Mouse (Mus musculus) liver, embryonic 11.5 days (tissue): ENCODE measurements at regions not wholly inside any gene's neighbourhood (a gene's known extent, or its start where the extent isn't known, plus 50 kb on each side); places are given as distances from the start of the nearest gene placed in this dataset.

Source experiments
- ATAC-seq: fragments of 200-750 bp; cut with Nextera tagmentation; replicated peaks from 2 replicates; pipeline ENCODE4 v1.8.0; 2017; ENCODE audit warnings: moderate number of reproducible peaks, mild to moderate bottlenecking, moderate TSS enrichment, moderate library complexity; ENCODE audit not compliant: low FRiP score
- DNase-seq: peaks from one replicate; pipeline ENCODE4 v3.0.0-alpha.2; 2017; ENCODE audit warnings: low spot score
- H3K27ac ChIP-seq: fragments of 300-500 bp; sonication (generic); 2 replicates; pipeline ENCODE4 v1.5.1; 2014; ENCODE audit warnings: mild to moderate bottlenecking, low read depth, low read length, control low read depth
- H3K27me3 ChIP-seq: fragments of 300-500 bp; sonication (generic); replicated peaks from 2 replicates; pipeline ENCODE4 v1.6.1; 2014; ENCODE audit warnings: low read length, mixed read lengths; ENCODE audit not compliant: control insufficient read depth, insufficient read depth
- H3K36me3 ChIP-seq: fragments of 300-500 bp; sonication (generic); 2 replicates; pipeline ENCODE4 v1.6.1; 2014; ENCODE audit warnings: mild to moderate bottlenecking, low read length, moderate library complexity, mixed read lengths; ENCODE audit not compliant: control insufficient read depth, insufficient read depth
- H3K4me1 ChIP-seq: fragments of 300-500 bp; sonication (generic); replicated peaks from 2 replicates; pipeline ENCODE4 v1.6.1; 2014; ENCODE audit warnings: low read length, mixed read lengths; ENCODE audit not compliant: control insufficient read depth, insufficient read depth
- H3K4me2 ChIP-seq: fragments of 300-500 bp; sonication (generic); 2 replicates; pipeline ENCODE4 v1.6.1; 2014; ENCODE audit warnings: mild to moderate bottlenecking, control low read depth, moderate library complexity
- H3K4me3 ChIP-seq: fragments of 300-500 bp; sonication (generic); 2 replicates; pipeline ENCODE4 v1.5.1; 2014; ENCODE audit warnings: low read depth, low read length, control low read depth
- H3K9ac ChIP-seq: fragments of 300-500 bp; sonication (generic); 2 replicates; pipeline ENCODE4 v1.6.1; 2014; ENCODE audit warnings: low read depth, low read length, control low read depth
- H3K9me3 ChIP-seq: fragments of 300-500 bp; sonication (generic); 2 replicates; pipeline ENCODE4 v1.6.1; 2016; ENCODE audit warnings: low read length, inconsistent platforms, mixed read lengths; ENCODE audit not compliant: control insufficient read depth
- WGBS: fragments of 180-500 bp; shearing (Covaris S2); extraction: QIAGEN DNeasy Blood & Tissue Kit; methylation state at CpG from one replicate; pipeline ENCODE4 v1.1.7; 2014; 5-methylcytosine and 5-hydroxymethylcytosine counted together

GRCm38 (mm10) chr1:98268853-98269252, 152.1 kb upstream of the Slco6d1 start:
- no peak for ATAC-seq
- H3K4me2 ChIP-seq = no peak overlapping the region
- WGBS = 80% methylated on average over 2 of the region's 2 CpGs
- no peak for DNase-seq
- H3K4me3 ChIP-seq = no peak overlapping the region
- no peaks in the 10 kb centered on the region for H3K4me1 ChIP-seq
- no peaks in the 10 kb centered on the region for H3K9me3 ChIP-seq
- no peaks in the 10 kb centered on the region for H3K27me3 ChIP-seq
- H3K9ac ChIP-seq = no peak overlapping the region
- H3K27ac ChIP-seq = no peak overlapping the region
- no peaks in the 10 kb centered on the region for H3K36me3 ChIP-seq

DNA sequence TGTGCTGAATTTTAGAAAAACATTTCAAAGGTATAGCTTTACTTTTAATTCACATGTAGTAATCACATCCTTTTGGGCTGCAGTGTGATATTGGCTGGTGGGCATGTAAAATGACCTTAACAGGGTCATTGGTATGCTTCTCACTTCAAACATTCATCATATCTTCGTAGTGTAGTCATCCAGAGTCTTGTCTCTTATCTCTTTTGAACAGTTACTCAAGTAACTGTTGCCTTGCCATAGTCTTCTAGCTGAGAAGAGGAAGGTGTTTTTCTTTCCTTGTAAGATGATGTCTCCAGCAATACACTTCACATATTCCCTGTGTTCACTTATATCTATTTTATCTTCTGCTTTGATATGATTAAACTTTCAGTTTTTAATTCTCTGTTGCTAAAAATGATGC, 150.7 kb upstream of the Slco6d1 start:
- Histone ChIP-seq H3K27me3 (no peaks in the 10 kb centered on the region), H3K9ac (no peak overlapping the region), H3K4me3 (no peak overlapping the region), H3K36me3 (no peaks in the 10 kb centered on the region), H3K4me1 (no peaks in the 10 kb centered on the region), H3K9me3 (no peaks in the 10 kb centered on the region), H3K4me2 (no peak overlapping the region), H3K27ac (no peak overlapping the region)
- no peak for ATAC-seq
- 58% methylated on average over 1 of the region's 1 CpGs for WGBS
- no peak for DNase-seq

GRCm38 (mm10) chr1:98273966-98274616, 146.8 kb upstream of the Slco6d1 start:
- Histone ChIP-seq H3K36me3 (no peaks in the 10 kb centered on the region), H3K4me3 (no peak overlapping the region), H3K4me1 (no peaks in the 10 kb centered on the region), H3K9me3 (no peaks in the 10 kb centered on the region), H3K9ac (no peak overlapping the region), H3K4me2 (no peak overlapping the region), H3K27me3 (no peaks in the 10 kb centered on the region), H3K27ac (no peak overlapping the region)
- ATAC-seq = no peak
- 46% methylated on average over 6 of the region's 6 CpGs for WGBS
- no peak for DNase-seq

- Histone ChIP-seq H3K9me3 (no peaks in the 10 kb centered on the region), H3K4me3 (no peak overlapping the region), H3K27ac (no peak overlapping the region), H3K9ac (no peak overlapping the region), H3K4me1 (no peaks in the 10 kb centered on the region), H3K36me3 (no peaks in the 10 kb centered on the region), H3K27me3 (no peaks in the 10 kb centered on the region), H3K4me2 (no peak overlapping the region)
- WGBS = 71% methylated on average over 1 of the region's 1 CpGs
- ATAC-seq (no peak), DNase-seq (no peak)
These were observed 145.4 kb upstream of the Slco6d1 start for GRCm38 (mm10) chr1:98275524-98275923.

DNA sequence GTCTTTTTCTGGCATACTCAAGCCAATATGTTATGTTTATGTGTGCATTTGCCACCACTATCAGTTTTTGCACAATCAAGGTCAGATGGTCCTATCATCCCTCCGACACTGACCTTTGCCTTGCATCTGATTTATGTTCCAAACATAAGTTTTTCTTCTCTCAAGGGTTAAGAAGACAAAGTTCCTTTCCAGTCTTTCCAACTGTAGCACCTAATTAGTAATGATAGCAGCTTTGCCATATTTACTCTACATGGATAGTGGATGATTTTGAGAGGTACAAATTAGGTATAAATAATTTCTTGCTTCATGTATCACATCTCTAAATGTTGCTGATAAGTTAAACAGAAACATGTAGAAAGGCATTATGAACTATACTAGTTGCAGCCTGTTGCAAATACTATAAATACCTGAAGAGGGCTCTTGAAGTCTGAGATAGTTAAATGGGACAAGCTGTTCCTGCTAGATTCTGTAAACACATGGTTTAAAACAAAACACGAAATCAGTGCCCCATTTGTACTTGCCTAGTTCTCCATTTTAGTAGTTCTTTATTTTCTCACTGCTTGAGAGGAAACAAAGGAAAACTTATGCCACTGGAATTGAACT, 141.4 kb upstream of the Slco6d1 start:
- no peak for DNase-seq
- no peaks in the 10 kb centered on the region for H3K36me3 ChIP-seq
- no peak overlapping the region for H3K27ac ChIP-seq
- H3K4me1 ChIP-seq = no peaks in the 10 kb centered on the region
- ATAC-seq = no peak
- H3K9me3 ChIP-seq = no peaks in the 10 kb centered on the region
- no peak overlapping the region for H3K4me2 ChIP-seq
- no peak overlapping the region for H3K4me3 ChIP-seq
- H3K27me3 ChIP-seq = no peaks in the 10 kb centered on the region
- no peak overlapping the region for H3K9ac ChIP-seq
- 62% methylated on average over 2 of the region's 2 CpGs for WGBS

- Histone ChIP-seq H3K9ac (no peak overlapping the region), H3K36me3 (no peaks in the 10 kb centered on the region), H3K27me3 (no peaks in the 10 kb centered on the region), H3K4me2 (no peak overlapping the region), H3K4me3 (no peak overlapping the region), H3K4me1 (no peaks in the 10 kb centered on the region), H3K27ac (no peak overlapping the region), H3K9me3 (no peaks in the 10 kb centered on the region)
- WGBS = 64% methylated on average over 9 of the region's 9 CpGs
- DNase-seq (no peak), ATAC-seq (no peak)
These were observed 140.5 kb upstream of the Slco6d1 start for GRCm38 (mm10) chr1:98280263-98281052.

DNA sequence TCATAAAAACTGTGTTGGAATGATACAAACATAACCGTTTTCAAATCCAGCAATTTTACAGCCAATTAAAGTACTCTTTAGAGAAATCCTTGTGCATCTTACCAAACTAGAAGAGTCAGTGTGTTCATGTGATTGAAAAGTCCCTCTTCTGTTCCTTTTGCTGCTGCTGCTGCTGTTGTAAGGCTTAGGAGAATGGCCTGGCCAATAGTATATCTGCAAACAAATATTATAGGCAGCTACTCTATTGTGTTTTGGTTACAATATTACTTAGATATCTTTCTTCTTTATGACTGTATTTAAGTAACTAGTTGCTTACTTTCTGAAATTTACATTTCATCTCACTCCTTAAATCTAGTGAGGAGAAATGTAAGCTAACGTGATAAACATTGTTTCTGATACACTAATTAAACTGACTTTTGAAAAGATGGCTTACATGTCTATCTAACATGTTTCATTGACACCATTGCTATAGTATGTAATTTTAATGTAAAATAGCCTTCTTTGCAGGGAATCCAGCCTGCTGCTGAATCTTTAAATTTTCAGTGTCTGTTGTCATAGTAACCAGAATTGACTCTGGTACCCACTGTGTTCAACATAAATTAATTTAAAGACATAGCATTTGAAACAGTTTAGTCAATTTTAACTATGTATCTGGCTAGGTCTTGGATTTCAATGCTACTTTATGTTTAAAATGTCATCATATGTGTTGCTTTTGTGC, 139.7 kb upstream of the Slco6d1 start:
- no peak overlapping the region for H3K9ac ChIP-seq
- no peaks in the 10 kb centered on the region for H3K27me3 ChIP-seq
- H3K9me3 ChIP-seq = no peaks in the 10 kb centered on the region
- DNase-seq (no peak), ATAC-seq (no peak)
- H3K4me3 ChIP-seq = no peak overlapping the region
- H3K27ac ChIP-seq = no peak overlapping the region
- H3K4me2 ChIP-seq = no peak overlapping the region
- WGBS = 74% methylated on average over 2 of the region's 2 CpGs
- H3K4me1 ChIP-seq = no peaks in the 10 kb centered on the region
- H3K36me3 ChIP-seq = no peaks in the 10 kb centered on the region

- 58% methylated on average over 2 of the region's 2 CpGs for WGBS
- H3K4me3 ChIP-seq = no peak overlapping the region
- H3K4me1 ChIP-seq = no peaks in the 10 kb centered on the region
- H3K27me3 ChIP-seq = no peaks in the 10 kb centered on the region
- no peak for DNase-seq
- no peak overlapping the region for H3K4me2 ChIP-seq
- no peaks in the 10 kb centered on the region for H3K36me3 ChIP-seq
- H3K27ac ChIP-seq = no peak overlapping the region
- H3K9me3 ChIP-seq = no peaks in the 10 kb centered on the region
- ATAC-seq = no peak
- H3K9ac ChIP-seq = no peak overlapping the region
These were observed 139.2 kb upstream of the Slco6d1 start for GRCm38 (mm10) chr1:98281771-98282149.
